Mouse (Mus musculus): ENCODE results near the gene Eme2.

- TF ChIP-seq CTCF (IDR thresholded peaks at IDR 0.05; ENCODE audit: control insufficient read depth, insufficient read depth, insufficient read length) (no peak), USF1 (IDR thresholded peaks at IDR 0.05; ENCODE audit: low read depth) (no peak), MYOD1 (IDR thresholded peaks at IDR 0.05; ENCODE audit: control insufficient read depth, insufficient read length, low read depth) (no peak), CEBPB (IDR thresholded peaks at IDR 0.05; ENCODE audit: low read depth) (no peak), MAX (IDR thresholded peaks at IDR 0.05) (no peak)
These were observed 1.6 kb downstream of the Eme2 start for GRCm38 (mm10) chr17:24893276-24893675.

All from C2C12 (cell line).